Mouse (Mus musculus): ENCODE measurements around the gene Pcsk2.

GRCm38 (mm10) chr2:143590398-143590797 is 44.4 kb downstream of the Pcsk2 start:
- TF ChIP-seq POLR2A (IDR thresholded peaks at IDR 0.05; ENCODE audit: control insufficient read depth, extremely low read depth, insufficient read depth, low read length, poor library complexity) (no peak), CTCF (IDR thresholded peaks at IDR 0.05; ENCODE audit: borderline replicate concordance, control insufficient read depth, extremely low read depth, insufficient read depth, low read length, poor library complexity) (no peak)
